Mouse (Mus musculus): ENCODE results near the gene Cnot6l. TPM values are rescaled to one million over a fixed set of nuclear protein-coding genes. Genes with fewer than 3 reads are reported as not detected.

Cnot6l gene
- polyA plus RNA-seq, 1 experiment from 2014 or later, result 89.7 TPM

Other genes starting within 250 kb of the Cnot6l start
- gene Cxcl13, start 207.2 kb downstream of the Cnot6l start, polyA plus RNA-seq (2015; fragmentation: Nextera tagmentation; extraction: Ambion mirVana), result 7.5 and 7.7 TPM in 2 replicates
- gene Mrpl1, start 45.3 kb upstream of the Cnot6l start, polyA plus RNA-seq (2015; fragmentation: Nextera tagmentation; extraction: Ambion mirVana), result 26.4 and 29.1 TPM in 2 replicates
- 0.87 and 1.2 TPM in 2 replicates for gene Fras1, start 209.8 kb upstream of the Cnot6l start, polyA plus RNA-seq (2015; fragmentation: Nextera tagmentation; extraction: Ambion mirVana)

Data from thymus, postnatal 0 days (tissue).